In the genomic region with DNA sequence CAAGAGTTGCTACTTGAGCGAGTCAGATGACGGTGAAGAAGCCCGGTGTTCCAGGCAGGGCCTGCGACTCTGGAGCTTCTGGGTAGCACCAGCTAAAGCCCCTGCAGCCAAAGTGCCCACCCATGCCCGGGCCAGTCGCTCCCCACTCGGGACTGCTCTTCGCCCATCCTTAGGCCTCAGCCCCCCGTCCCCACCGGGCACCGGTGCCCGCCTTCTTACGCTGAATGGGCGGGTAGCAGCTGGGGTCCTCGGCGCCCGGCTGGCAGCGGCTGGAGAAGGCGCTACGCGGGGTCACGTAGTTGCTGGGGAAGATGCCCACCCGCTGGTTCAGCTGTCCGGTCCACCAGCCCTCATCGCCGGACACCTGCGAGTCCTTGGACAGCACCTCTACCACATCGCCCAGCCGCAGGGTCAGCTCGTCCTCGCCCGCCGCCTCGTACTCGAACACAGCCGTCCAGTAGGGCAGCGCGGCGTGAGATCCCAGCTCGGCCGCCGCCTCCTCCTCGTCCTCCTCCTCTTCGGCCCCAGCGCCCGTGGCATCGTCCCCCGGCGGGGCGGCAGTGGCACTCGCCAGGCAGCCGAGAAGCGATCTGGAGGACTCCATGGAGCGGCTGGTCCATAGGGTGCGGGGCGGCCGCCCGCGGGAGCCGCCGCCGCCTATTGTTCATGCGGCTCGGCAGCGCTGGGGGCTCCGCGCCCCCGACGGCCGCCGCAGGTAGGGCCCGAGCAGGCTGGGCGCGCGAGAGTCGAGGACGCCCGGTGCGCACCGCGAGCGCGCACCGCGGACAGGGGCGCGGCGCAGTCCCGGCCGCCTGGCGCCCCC, we compare ENCODE assay signal across 8 mouse cellular contexts. TPM values are rescaled to one million over a fixed set of nuclear protein-coding genes. Genes with fewer than 3 reads are reported as not detected.
DNase-seq lines count a peak whose midpoint lies in the region; ATAC-seq lines count a peak whose summit lies in the region.

No protein-coding gene starts in this region.

- no peaks in the 10 kb centered on the region for H3K36me3 ChIP-seq in embryonic facial prominence, embryonic 12.5 days
- no peaks in the 10 kb centered on the region for H3K36me3 ChIP-seq in hindbrain, embryonic 13.5 days
- H3K36me3 ChIP-seq in liver, embryonic 11.5 days (ENCODE audit: control insufficient read depth, insufficient read depth, low read length) = no peaks in the 10 kb centered on the region

- no peaks in the 10 kb centered on the region for H3K9me3 ChIP-seq in embryonic facial prominence, embryonic 12.5 days
- H3K9me3 ChIP-seq in hindbrain, embryonic 13.5 days = no peaks in the 10 kb centered on the region
- no peaks in the 10 kb centered on the region for H3K9me3 ChIP-seq in liver, embryonic 11.5 days (ENCODE audit: control insufficient read depth, low read length)

- H3K4me1 ChIP-seq in embryonic facial prominence, embryonic 12.5 days = no peaks in the 10 kb centered on the region
- peaks cover 42% of the 10 kb centered on the region for H3K4me1 ChIP-seq in hindbrain, embryonic 13.5 days (replicated peaks)
- peaks cover 9% of the 10 kb centered on the region for H3K4me1 ChIP-seq in liver, embryonic 11.5 days (replicated peaks; ENCODE audit: control insufficient read depth, insufficient read depth, low read length)

- peak overlapping the region; percentile 68 for H3K4me3 ChIP-seq in embryonic facial prominence, embryonic 12.5 days
- H3K4me3 ChIP-seq in hindbrain, embryonic 13.5 days = peak overlapping the region; percentile 87
- H3K4me3 ChIP-seq in liver, embryonic 11.5 days (ENCODE audit: low read depth, low read length) = peak overlapping the region; percentile 69

- no peak overlapping the region for H3K27ac ChIP-seq in embryonic facial prominence, embryonic 12.5 days
- peak overlapping the region; percentile 90 for H3K27ac ChIP-seq in hindbrain, embryonic 13.5 days
- no peak overlapping the region for H3K27ac ChIP-seq in liver, embryonic 11.5 days (ENCODE audit: low read depth, low read length)

- DNase-seq in frontal cortex, adult 2 months (ENCODE audit: extremely low spot score in 1 of 2, low spot score in 1 of 2) = no peak
- peak; percentile 9 for DNase-seq in adrenal gland, adult 8-10 months
- DNase-seq in liver, embryonic 11.5 days (ENCODE audit: low spot score) = peak; percentile 53
- peak; percentile 54 for DNase-seq in testis, postnatal 14 days (ENCODE audit: low spot score)

- H3K9ac ChIP-seq in embryonic facial prominence, embryonic 12.5 days = peak overlapping the region; percentile 61
- peak overlapping the region; percentile 86 for H3K9ac ChIP-seq in hindbrain, embryonic 13.5 days
- H3K9ac ChIP-seq in liver, embryonic 11.5 days (ENCODE audit: low read depth, low read length) = peak overlapping the region; percentile 37; the same call in 1 of the 2 replicates

- H3K4me2 ChIP-seq in embryonic facial prominence, embryonic 12.5 days (replicated peaks) = peak overlapping the region; percentile 86
- peak overlapping the region; percentile 59 for H3K4me2 ChIP-seq in hindbrain, embryonic 13.5 days
- peak overlapping the region; percentile 96 for H3K4me2 ChIP-seq in liver, embryonic 11.5 days

- ATAC-seq in frontal cortex, adult (ENCODE audit: low TSS enrichment) = peak; percentile 16
- peak; percentile 65 for ATAC-seq in embryonic facial prominence, embryonic 12.5 days (ENCODE audit: insufficient number of reproducible peaks, insufficient read depth, low FRiP score, low TSS enrichment)
- peak; percentile 75 for ATAC-seq in hindbrain, embryonic 13.5 days (ENCODE audit: low FRiP score)
- ATAC-seq in liver, embryonic 11.5 days (replicated peaks; ENCODE audit: low FRiP score) = peak; percentile 27; the same call in 1 of the 2 replicates
- ATAC-seq in monocyte, adult 5-6 weeks (replicated peaks; ENCODE audit: insufficient number of reproducible peaks, low FRiP score, low TSS enrichment, poor library complexity, severe bottlenecking) = 0 out of 2 replicates have a peak, but pooled peaks have one; percentile 4

- peaks cover 36% of the 10 kb centered on the region for H3K27me3 ChIP-seq in embryonic facial prominence, embryonic 12.5 days
- H3K27me3 ChIP-seq in hindbrain, embryonic 13.5 days = peaks cover 15% of the 10 kb centered on the region
- peaks cover 45% of the 10 kb centered on the region for H3K27me3 ChIP-seq in liver, embryonic 11.5 days (replicated peaks; ENCODE audit: control insufficient read depth, insufficient read depth, low read length)

- WGBS in embryonic facial prominence, embryonic 12.5 days = under 1% methylated on average over 67 of the region's 91 CpGs
- 0% methylated on average over 71 of the region's 91 CpGs for WGBS in hindbrain, embryonic 13.5 days
- 2% methylated on average over 90 of the region's 91 CpGs for WGBS in liver, embryonic 11.5 days

RNA-seq across cellular contexts. Expression of gene Map3k9, which starts 0.5 kb away (rescaled TPM):
- 10.7 and 14.2 TPM in 2 replicates for polyA plus RNA-seq in frontal cortex, adult 2 months (2012; rRNA removed)
- total RNA-seq in adrenal gland, adult 8-10 months (2022) = 1 to 10 TPM; 1.6 to 9.7 (median 5.5) TPM
- polyA plus RNA-seq in embryonic facial prominence, embryonic 12.5 days (2016; fragmentation: Nextera tagmentation; extraction: Ambion mirVana) = 1.6 and 1.8 TPM in 2 replicates
- polyA plus RNA-seq in hindbrain, embryonic 13.5 days (2015; fragmentation: Nextera tagmentation; extraction: Ambion mirVana) = 8.8 TPM in 2 replicates
- 0.13 and 0.32 TPM in 2 replicates for polyA plus RNA-seq in liver, embryonic 11.5 days (2014; fragmentation: Nextera tagmentation; extraction: Ambion mirVana)
- 3.7 to 4.4 TPM (median 4.4 TPM) in 3 replicates for total RNA-seq in monocyte, adult 5-6 weeks (2017)

Comparison
In these comparisons a context has a peak if more than half of its experiments do, and no peak if none do; other contexts are left out.
1. ATAC-seq: peak in every context shown above with its lines; median percentile 75 in hindbrain, embryonic 13.5 days; 65 in embryonic facial prominence, embryonic 12.5 days; 27 in liver, embryonic 11.5 days; 16 in frontal cortex, adult; 4 in monocyte, adult 5-6 weeks.
2. DNase-seq: peak in adrenal gland, adult 8-10 months (single experiment), liver, embryonic 11.5 days (single experiment) and testis, postnatal 14 days (single experiment); none in frontal cortex, adult 2 months (0 of 2).
3. Peak in every context shown above with its lines, with median percentiles within 50 percentile points of each other: H3K4me2 ChIP-seq, H3K4me3 ChIP-seq and H3K9ac ChIP-seq.